Mouse (Mus musculus) ES-E14 (cell line): ENCODE results near the gene Cep85l.

ENCODE experiments used
- CHD2 ChIP-seq: IDR thresholded peaks from 2 replicates; pipeline ENCODE4 v1.6.1; 2014; ENCODE audit warnings: mild to moderate bottlenecking, low read depth, low read length, inconsistent platforms
- HCFC1 ChIP-seq: IDR thresholded peaks from 2 replicates; pipeline ENCODE4 v1.6.1; 2012; ENCODE audit warnings: low read length, inconsistent platforms, borderline replicate concordance; ENCODE audit not compliant: insufficient read depth
- ZC3H11A ChIP-seq: IDR thresholded peaks from 2 replicates; pipeline ENCODE4 v1.6.1; 2012; ENCODE audit warnings: low read depth, mild to moderate bottlenecking, inconsistent platforms, low read length, borderline replicate concordance
- ZNF384 ChIP-seq: IDR thresholded peaks from 2 replicates; pipeline ENCODE4 v1.6.1; 2012; ENCODE audit warnings: low read depth, low read length, inconsistent platforms

DNA sequence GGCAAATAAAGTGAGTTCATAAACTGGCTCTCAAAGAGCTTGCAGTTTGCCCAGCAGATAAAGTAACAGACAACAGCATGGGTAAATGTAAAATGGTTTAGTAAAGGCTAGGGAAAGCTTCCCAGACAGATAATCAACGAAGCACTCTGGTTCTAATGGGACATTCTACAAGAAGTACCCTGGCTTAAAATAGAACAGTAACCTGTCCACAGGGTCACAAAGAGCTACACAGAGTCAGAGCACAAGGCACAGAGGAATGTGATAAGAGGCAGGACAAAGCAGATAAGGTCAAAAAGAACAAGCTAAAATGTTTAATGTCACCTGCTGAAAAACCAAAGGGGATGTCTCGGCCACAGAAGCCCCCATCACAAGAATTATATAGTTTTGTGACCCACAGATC is 47.0 kb downstream of the Cep85l start:
- TF ChIP-seq CHD2 (no peak), ZC3H11A (no peak), ZNF384 (no peak), HCFC1 (no peak)
